Comparison of ENCODE assay signal across 10 mouse cellular contexts in genomic region chr6:100495131-100495530, GRCm38 (mm10).
DNase-seq lines count a peak whose midpoint lies in the region.
"Had no signal": no experiment of that assay in that cellular context is flagged by ENCODE, and none has a peak within 500 bp of the region (broad histone marks: within the 10 kb centered on the region; RNA-seq: fewer than 3 reads in every experiment).

No protein-coding gene starts in this region.

- DNase-seq in heart, adult 8-10 months (ENCODE audit: low spot score) = peak; percentile 44
- DNase-seq in heart, adult 11 months = no peak
- peak; percentile 30 for DNase-seq in embryonic facial prominence, embryonic 10.5 days (ENCODE audit: low spot score)
- DNase-seq in kidney, postnatal 10 days = peak; percentile 47
- DNase-seq in lung, postnatal 10 days = peak; percentile 73
- no peak for DNase-seq in spleen, postnatal 14 days (ENCODE audit: low spot score in 2 of 2)
- no peak for DNase-seq in thymus, postnatal 4 days
- no peak for DNase-seq in embryo, embryonic 11 days

- peaks cover 25% of the 10 kb centered on the region for H3K4me1 ChIP-seq in embryonic facial prominence, embryonic 10.5 days

- no peak overlapping the region for H3K27ac ChIP-seq in embryonic facial prominence, embryonic 10.5 days (replicated peaks)
- H3K27ac ChIP-seq: heart, embryonic 13.5 days had no signal

- peaks cover 62% of the 10 kb centered on the region for H3K27me3 ChIP-seq in embryonic facial prominence, embryonic 10.5 days (replicated peaks; ENCODE audit: low read depth, poor library complexity, severe bottlenecking)

- 73% methylated on average over 12 of the region's 12 CpGs for WGBS in embryonic facial prominence, embryonic 10.5 days

- H3K9me3 ChIP-seq in embryonic facial prominence, embryonic 10.5 days = no peaks in the 10 kb centered on the region
- H3K9me3 ChIP-seq: heart, embryonic 13.5 days had no signal

- no peaks in the 10 kb centered on the region for H3K36me3 ChIP-seq in embryonic facial prominence, embryonic 10.5 days (replicated peaks)
- H3K36me3 ChIP-seq: G1E; heart, embryonic 13.5 days had no signal

- H3K4me3 ChIP-seq in embryonic facial prominence, embryonic 10.5 days = no peak overlapping the region
- H3K4me3 ChIP-seq: heart, embryonic 13.5 days had no signal

Comparison
In these comparisons a context has a peak if more than half of its experiments do, and no peak if none do; other contexts are left out.
1. DNase-seq: peak in heart, adult 8-10 months (single experiment), embryonic facial prominence, embryonic 10.5 days (single experiment), kidney, postnatal 10 days (single experiment) and lung, postnatal 10 days (single experiment); none in heart, adult 11 months (single experiment), spleen, postnatal 14 days (0 of 2), thymus, postnatal 4 days (single experiment) and embryo, embryonic 11 days (single experiment).